Mouse (Mus musculus): ENCODE results near the gene Limk2. TPM values are rescaled to one million over a fixed set of nuclear protein-coding genes. Genes with fewer than 3 reads are reported as not detected.

Gene Limk2
- polyA plus RNA-seq, 1 experiment from 2014 or later: 7.6 TPM

DNA sequence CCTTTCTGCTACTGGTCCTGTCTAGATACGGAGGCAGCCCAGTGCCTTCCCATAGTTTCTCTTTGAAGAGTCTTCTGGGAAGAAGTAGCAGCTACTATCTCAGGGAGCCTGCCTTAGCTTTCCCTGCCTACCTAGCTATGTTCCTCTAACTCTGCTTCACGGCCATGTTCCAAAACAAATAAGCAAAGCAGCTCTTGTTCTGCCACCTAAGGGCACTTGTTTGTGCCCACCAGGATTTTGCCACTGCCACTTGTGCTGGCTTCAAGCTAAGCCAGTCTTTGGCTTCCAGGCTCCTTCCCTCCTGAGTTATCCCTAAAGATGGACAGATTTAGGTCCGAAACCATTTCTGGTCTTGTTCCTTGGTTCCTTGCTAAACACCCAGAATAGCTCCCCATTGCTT is 3.1 kb upstream of the Limk2 start:
- Histone ChIP-seq H3K36me3 (replicated peaks) (peaks cover 19% of the 10 kb centered on the region), H3K4me2 (no peak overlapping the region), H3K4me1 (replicated peaks) (peaks cover 24% of the 10 kb centered on the region), H3K4me3 (replicated peaks) (no peak overlapping the region), H3K9me3 (replicated peaks) (no peaks in the 10 kb centered on the region), H3K9ac (no peak overlapping the region), H3K27me3 (no peaks in the 10 kb centered on the region), H3K27ac (replicated peaks) (no peak overlapping the region)
- no peak for ATAC-seq (ENCODE audit: insufficient read depth)
- WGBS (ENCODE audit: insufficient replicate concordance): 56% methylated on average over 3 of the region's 3 CpGs

DNA sequence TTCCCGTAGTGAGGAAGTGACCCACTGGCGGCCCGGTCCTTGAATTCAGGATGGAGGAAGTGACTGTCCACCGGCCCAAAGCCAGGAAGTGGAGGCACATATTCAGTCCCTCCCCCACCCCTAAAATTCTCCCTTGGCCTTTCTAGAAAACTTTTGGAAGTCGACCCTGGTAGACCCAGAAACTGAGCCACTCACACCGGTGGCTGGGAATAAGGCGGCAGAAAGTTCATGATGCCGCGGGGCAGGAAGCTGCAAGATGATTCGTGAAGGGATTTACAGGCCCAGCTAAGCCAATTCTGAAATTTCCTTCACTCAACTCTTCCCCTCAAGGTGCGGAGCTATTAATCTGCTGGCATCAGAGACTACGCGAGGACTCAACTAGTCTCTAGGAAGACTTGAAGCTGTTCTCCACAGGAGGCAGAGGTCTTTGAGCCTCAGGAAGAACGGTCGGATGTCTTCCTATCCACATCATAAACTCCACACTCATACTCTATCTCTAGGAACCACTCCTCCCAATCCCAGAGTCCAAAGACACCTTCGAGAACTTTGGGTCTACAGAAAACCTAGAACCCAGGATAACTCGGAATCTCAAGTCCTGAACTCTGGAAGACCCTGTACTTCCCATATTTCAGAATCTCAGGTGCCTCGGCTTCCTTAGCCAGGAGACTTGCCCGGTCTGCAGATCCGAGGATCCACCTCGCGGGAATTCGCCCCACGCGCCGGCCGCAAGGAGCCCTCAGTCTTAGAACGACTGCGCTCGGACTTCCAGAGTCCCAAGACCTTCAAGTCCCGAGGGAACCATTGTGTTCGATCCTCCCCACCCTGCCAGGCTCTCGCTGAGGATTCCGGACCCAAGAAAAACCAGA is 625 bp downstream of the Limk2 start:
- H3K27me3 ChIP-seq: no peaks in the 10 kb centered on the region
- no peaks in the 10 kb centered on the region for H3K36me3 ChIP-seq (replicated peaks)
- peak; percentile 22 for ATAC-seq (ENCODE audit: insufficient read depth)
- H3K9ac ChIP-seq: peak overlapping the region; percentile 68
- peak overlapping the region; percentile 67 for H3K27ac ChIP-seq (replicated peaks)
- H3K4me2 ChIP-seq: peak overlapping the region; percentile 83
- H3K4me3 ChIP-seq (replicated peaks): peak overlapping the region; percentile 85
- H3K4me1 ChIP-seq (replicated peaks): peaks cover 54% of the 10 kb centered on the region
- H3K9me3 ChIP-seq (replicated peaks): no peaks in the 10 kb centered on the region
- WGBS (ENCODE audit: insufficient replicate concordance): 2% methylated on average over 34 of the region's 34 CpGs

DNA sequence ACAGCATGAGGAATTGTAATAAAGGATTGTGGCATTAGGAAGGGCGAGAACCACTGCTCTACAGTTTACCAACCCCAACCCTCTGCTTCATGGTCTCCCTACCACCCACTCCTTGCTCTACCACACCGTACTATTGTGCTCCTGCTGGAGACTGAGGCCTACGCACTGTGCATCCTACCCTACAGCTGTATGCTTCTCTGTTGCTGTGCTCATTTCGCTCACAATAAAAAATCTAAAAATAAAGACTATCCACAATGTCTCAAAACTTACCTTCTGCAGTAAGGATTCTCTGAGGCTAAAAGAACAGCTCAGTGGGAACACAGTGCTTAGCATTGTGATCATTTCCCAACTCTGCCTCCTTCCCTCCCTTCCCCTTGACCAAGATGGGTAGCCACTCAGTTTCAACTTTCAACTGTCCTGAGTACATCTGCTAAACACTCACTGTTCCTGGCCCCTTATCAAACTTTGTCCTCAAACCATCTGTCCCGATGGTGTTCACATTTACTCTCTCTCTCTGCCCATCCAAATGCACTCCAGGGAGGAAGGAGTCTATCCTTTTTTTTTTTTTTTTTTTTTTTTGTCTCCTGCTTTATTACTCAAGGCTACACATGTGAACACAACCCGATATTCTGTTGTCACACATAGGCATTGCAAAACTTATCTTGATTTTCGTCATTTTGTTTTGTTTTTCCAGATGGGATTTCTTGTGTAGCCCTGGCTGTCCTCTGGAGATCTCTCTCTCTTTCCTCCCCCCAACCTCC is 4.5 kb downstream of the Limk2 start:
- no peak for ATAC-seq (ENCODE audit: insufficient read depth)
- Histone ChIP-seq H3K9me3 (replicated peaks) (no peaks in the 10 kb centered on the region), H3K27ac (replicated peaks) (peak overlapping the region; percentile 55; the same call in 1 of the 2 replicates), H3K4me2 (no peak overlapping the region), H3K9ac (no peak overlapping the region), H3K4me3 (replicated peaks) (no peak overlapping the region), H3K4me1 (replicated peaks) (peaks cover 68% of the 10 kb centered on the region), H3K36me3 (replicated peaks) (no peaks in the 10 kb centered on the region), H3K27me3 (no peaks in the 10 kb centered on the region)
- WGBS (ENCODE audit: insufficient replicate concordance): 56% methylated on average over 7 of the region's 7 CpGs

DNA sequence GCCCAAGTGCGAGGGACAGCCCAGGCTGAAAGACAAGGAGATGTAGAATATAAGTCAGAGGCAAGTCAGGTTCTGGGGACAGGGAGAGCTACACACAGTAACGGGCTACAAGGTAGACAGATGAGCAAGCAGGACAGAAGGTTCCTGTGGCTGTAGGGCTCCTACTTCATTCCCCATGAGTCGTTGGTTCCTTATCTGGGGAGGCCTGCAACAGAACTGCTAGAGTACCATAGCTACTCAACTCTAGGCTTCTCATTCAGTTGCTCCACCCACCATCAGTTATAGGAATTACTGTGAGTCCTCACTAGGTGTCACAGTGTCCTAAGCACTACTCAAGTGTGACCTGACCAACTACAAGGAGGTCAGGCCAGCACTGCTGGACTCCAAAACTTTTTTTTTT is 6.0 kb downstream of the Limk2 start:
- no peak overlapping the region; the same call in 1 of the 2 replicates for H3K9ac ChIP-seq
- peaks cover 55% of the 10 kb centered on the region for H3K4me1 ChIP-seq (replicated peaks)
- peak overlapping the region; percentile 76 for H3K27ac ChIP-seq (replicated peaks)
- H3K4me2 ChIP-seq: peak overlapping the region; percentile 39
- no peak overlapping the region for H3K4me3 ChIP-seq (replicated peaks)
- WGBS (ENCODE audit: insufficient replicate concordance): 21% methylated on average over 3 of the region's 3 CpGs
- no peaks in the 10 kb centered on the region for H3K27me3 ChIP-seq
- ATAC-seq (ENCODE audit: insufficient read depth): peak; percentile 84
- no peaks in the 10 kb centered on the region for H3K36me3 ChIP-seq (replicated peaks)
- no peaks in the 10 kb centered on the region for H3K9me3 ChIP-seq (replicated peaks)

DNA sequence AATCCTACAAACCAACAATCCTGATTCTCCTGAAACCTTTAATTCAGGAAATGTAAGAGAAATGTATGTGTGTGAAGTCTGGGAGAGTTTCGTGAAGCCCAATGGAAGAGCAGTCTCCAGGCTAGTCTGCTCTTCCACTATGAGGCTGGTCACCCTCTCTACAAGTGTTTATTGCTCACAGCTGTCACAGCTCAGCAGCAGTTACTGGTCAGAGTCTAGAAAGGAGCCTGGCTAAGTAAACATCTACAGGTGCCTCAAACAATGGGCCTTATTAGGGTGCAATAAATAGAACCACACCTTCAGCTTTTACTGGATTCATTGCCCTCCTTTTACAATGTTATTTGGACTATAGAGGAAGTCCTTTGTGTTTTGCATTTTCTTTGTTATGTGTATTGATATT is 10.7 kb downstream of the Limk2 start:
- WGBS (ENCODE audit: insufficient replicate concordance): 76% methylated on average over 1 of the region's 1 CpGs
- H3K4me3 ChIP-seq (replicated peaks): no peak overlapping the region
- H3K4me1 ChIP-seq (replicated peaks): peaks cover 15% of the 10 kb centered on the region
- no peaks in the 10 kb centered on the region for H3K27me3 ChIP-seq
- no peak for ATAC-seq (ENCODE audit: insufficient read depth)
- no peak overlapping the region for H3K4me2 ChIP-seq
- H3K9me3 ChIP-seq (replicated peaks): no peaks in the 10 kb centered on the region
- H3K36me3 ChIP-seq (replicated peaks): no peaks in the 10 kb centered on the region; the same call in 1 of the 2 replicates
- H3K27ac ChIP-seq (replicated peaks): no peak overlapping the region
- H3K9ac ChIP-seq: no peak overlapping the region

DNA sequence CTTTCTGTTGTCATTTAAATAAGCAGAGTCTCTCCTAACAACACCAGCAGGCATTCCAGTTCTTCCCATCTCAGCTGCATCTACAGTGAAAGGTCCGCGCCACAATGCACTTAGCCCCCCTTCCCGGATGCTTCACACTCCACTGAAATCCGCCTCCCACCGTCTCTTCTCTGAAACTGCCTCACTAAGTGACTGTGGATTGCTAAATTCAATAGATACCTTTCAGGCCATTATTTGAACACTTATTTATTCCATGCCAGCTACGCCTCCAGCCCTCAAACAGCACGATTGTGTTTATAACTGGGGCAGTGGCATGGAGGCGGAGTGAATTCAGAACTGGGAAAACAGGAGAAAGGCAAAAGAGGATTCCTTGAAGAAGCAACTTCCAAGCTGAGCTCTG is 12.4 kb downstream of the Limk2 start:
- no peaks in the 10 kb centered on the region for H3K27me3 ChIP-seq
- WGBS (ENCODE audit: insufficient replicate concordance): 80% methylated on average over 8 of the region's 8 CpGs
- no peak overlapping the region for H3K4me2 ChIP-seq

DNA sequence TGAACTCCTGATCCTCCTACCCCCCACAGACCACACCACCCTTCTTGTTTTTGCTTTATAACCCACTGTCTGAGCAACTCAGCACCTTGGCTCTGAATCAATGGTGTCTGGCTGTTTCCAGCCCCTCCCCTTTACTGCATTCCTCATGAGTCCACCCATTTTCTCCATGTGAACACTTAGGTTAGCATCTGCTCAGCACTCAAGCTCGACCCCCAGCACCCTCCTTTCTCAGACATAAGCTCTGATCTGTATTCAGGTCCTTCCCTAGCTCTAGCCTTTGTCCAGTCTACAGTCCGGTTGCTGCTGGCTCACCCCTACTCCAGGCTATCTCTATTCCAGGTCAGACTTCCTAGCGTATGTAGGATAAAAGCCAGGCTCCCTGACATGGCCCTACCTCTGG is 12.9 kb downstream of the Limk2 start:
- Histone ChIP-seq H3K27me3 (no peaks in the 10 kb centered on the region), H3K4me1 (replicated peaks) (no peaks in the 10 kb centered on the region), H3K4me3 (replicated peaks) (no peak overlapping the region), H3K9ac (no peak overlapping the region), H3K36me3 (replicated peaks) (peaks cover 5% of the 10 kb centered on the region; the same call in 1 of the 2 replicates), H3K9me3 (replicated peaks) (no peaks in the 10 kb centered on the region), H3K27ac (replicated peaks) (no peak overlapping the region), H3K4me2 (no peak overlapping the region)
- 71% methylated on average over 3 of the region's 3 CpGs for WGBS (ENCODE audit: insufficient replicate concordance)
- no peak for ATAC-seq (ENCODE audit: insufficient read depth)

More for the DNA sequence above, 12.4 kb downstream of the Limk2 start:
- no peak overlapping the region for H3K27ac ChIP-seq (replicated peaks)
- H3K9me3 ChIP-seq (replicated peaks): no peaks in the 10 kb centered on the region
- H3K36me3 ChIP-seq (replicated peaks): peaks cover 5% of the 10 kb centered on the region; the same call in 1 of the 2 replicates
- no peak overlapping the region for H3K4me3 ChIP-seq (replicated peaks)
- ATAC-seq (ENCODE audit: insufficient read depth): no peak
- H3K9ac ChIP-seq: no peak overlapping the region
- H3K4me1 ChIP-seq (replicated peaks): no peaks in the 10 kb centered on the region

DNA sequence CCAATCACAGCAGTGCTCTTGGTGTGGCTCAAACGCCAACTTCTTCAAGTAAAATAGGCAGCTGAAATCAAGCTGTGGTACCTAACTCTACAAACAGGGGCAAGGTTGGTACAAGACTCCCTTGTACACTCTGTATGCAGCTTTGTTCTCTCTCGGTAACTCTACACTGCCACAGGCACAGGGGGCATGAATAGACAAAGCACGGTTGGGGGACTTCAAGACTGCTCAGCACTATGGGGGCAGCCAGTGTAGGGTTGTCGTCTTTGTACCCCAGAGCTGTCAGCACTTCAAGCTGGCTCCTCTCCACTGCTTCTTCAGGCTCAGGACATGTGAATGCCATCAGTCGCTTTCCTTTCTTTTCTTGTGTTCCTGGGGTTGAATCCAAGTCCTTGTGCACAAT is 14.5 kb downstream of the Limk2 start:
- ATAC-seq (ENCODE audit: insufficient read depth): no peak
- no peak overlapping the region for H3K4me3 ChIP-seq (replicated peaks)
- no peak overlapping the region for H3K9ac ChIP-seq
- no peak overlapping the region for H3K4me2 ChIP-seq
- H3K36me3 ChIP-seq (replicated peaks): peaks cover 5% of the 10 kb centered on the region; the same call in 1 of the 2 replicates
- 66% methylated on average over 5 of the region's 5 CpGs for WGBS (ENCODE audit: insufficient replicate concordance)
- H3K4me1 ChIP-seq (replicated peaks): no peaks in the 10 kb centered on the region
- H3K27ac ChIP-seq (replicated peaks): no peak overlapping the region
- H3K27me3 ChIP-seq: no peaks in the 10 kb centered on the region
- no peaks in the 10 kb centered on the region for H3K9me3 ChIP-seq (replicated peaks)

DNA sequence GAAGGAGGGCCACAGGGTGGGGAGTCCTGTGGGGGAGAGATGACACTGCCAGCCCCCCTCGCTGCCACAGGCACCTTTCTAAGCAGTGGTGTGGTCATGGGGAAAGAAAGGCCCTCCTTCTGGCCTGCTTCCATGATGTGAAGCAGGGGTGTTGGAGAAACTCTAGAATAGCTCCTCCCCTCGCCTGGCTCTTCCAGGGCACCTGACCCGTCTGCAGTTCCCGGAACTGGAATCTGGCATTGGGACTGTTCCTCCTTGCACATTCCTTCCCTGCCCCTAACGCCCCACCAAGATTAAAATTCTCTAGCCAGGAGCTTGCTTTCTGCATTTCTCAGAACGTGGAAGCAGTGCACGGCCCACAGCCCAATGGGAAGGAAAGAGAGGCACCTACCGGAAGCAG is 16.5 kb downstream of the Limk2 start:
- H3K27me3 ChIP-seq: no peaks in the 10 kb centered on the region
- H3K27ac ChIP-seq (replicated peaks): no peak overlapping the region
- H3K9ac ChIP-seq: no peak overlapping the region
- H3K4me3 ChIP-seq (replicated peaks): no peak overlapping the region
- peaks cover 5% of the 10 kb centered on the region; the same call in 1 of the 2 replicates for H3K36me3 ChIP-seq (replicated peaks)
- peaks cover 7% of the 10 kb centered on the region for H3K4me1 ChIP-seq (replicated peaks)
- no peak for ATAC-seq (ENCODE audit: insufficient read depth)
- 83% methylated on average over 8 of the region's 8 CpGs for WGBS (ENCODE audit: insufficient replicate concordance)
- H3K4me2 ChIP-seq: no peak overlapping the region
- no peaks in the 10 kb centered on the region for H3K9me3 ChIP-seq (replicated peaks)

DNA sequence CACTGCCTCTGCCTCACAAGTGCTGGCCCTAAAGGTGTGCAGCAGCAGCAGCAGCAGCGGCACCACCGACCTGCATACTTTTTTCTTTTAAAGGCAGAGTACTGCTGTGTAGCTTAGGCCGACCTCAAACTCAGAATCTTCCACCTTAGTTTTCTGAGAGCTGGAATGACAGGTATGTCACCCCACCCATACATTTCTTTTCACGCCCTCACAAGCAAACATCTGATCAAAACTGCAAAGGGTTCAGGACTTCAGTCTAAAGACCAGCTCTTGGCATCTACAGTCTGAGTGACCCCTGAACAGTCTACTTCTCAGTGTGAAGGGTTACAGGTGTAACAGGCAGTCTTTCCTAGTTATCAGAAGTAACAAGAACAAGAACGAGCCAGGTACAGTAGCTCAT is 18.2 kb downstream of the Limk2 start:
- Histone ChIP-seq H3K9me3 (replicated peaks) (no peaks in the 10 kb centered on the region), H3K27ac (replicated peaks) (no peak overlapping the region), H3K36me3 (replicated peaks) (peaks cover 5% of the 10 kb centered on the region; the same call in 1 of the 2 replicates), H3K27me3 (no peaks in the 10 kb centered on the region), H3K4me1 (replicated peaks) (peaks cover 24% of the 10 kb centered on the region), H3K4me3 (replicated peaks) (no peak overlapping the region), H3K4me2 (no peak overlapping the region), H3K9ac (no peak overlapping the region)
- no peak for ATAC-seq (ENCODE audit: insufficient read depth)
- 69% methylated on average over 5 of the region's 5 CpGs for WGBS (ENCODE audit: insufficient replicate concordance)

DNA sequence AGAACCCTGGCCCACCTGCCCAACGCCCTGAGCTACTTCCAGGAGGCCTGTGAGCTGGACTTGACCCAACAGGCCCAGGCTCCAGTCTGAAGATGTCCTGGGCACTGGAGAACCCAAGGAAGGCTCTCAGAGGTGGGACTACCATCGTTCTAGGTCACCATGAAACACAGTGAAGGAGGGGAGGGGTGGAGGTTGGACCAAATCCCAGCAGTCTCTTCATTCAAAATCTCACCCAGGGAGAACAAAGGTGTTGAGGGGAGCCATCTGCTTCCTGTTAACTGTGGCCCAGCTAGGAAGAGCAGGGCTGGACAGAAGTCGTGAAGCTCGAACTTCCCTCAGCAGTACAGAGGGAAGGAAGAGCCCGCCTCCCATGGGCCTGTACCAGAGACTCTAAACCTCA is 19.0 kb downstream of the Limk2 start:
- 46% methylated on average over 5 of the region's 5 CpGs for WGBS (ENCODE audit: insufficient replicate concordance)

More for the DNA sequence above, 19.0 kb downstream of the Limk2 start:
- H3K4me2 ChIP-seq: no peak overlapping the region
- H3K36me3 ChIP-seq (replicated peaks): peaks cover 9% of the 10 kb centered on the region; the same call in 1 of the 2 replicates
- no peaks in the 10 kb centered on the region for H3K9me3 ChIP-seq (replicated peaks)
- ATAC-seq (ENCODE audit: insufficient read depth): no peak
- H3K4me3 ChIP-seq (replicated peaks): no peak overlapping the region
- no peak overlapping the region for H3K9ac ChIP-seq
- no peaks in the 10 kb centered on the region for H3K27me3 ChIP-seq
- peaks cover 30% of the 10 kb centered on the region for H3K4me1 ChIP-seq (replicated peaks)
- no peak overlapping the region for H3K27ac ChIP-seq (replicated peaks)

Data from liver, embryonic 15.5 days (tissue).